Mouse (Mus musculus) stomach, postnatal 0 days (tissue): ENCODE measurements around the gene Bahd1. TPM values are rescaled to one million over a fixed set of nuclear protein-coding genes. Genes with fewer than 3 reads are reported as not detected.

Source experiments
- ATAC-seq: fragments of 200-750 bp; cut with Nextera tagmentation; 2 replicates; pipeline ENCODE4 v1.8.0; 2017; ENCODE audit not compliant: low FRiP score, low TSS enrichment
- DNase-seq: peaks from one replicate; pipeline ENCODE4 v3.0.0-alpha.2; 2016; ENCODE audit warnings: low spot score
- H3K27ac ChIP-seq: fragments of 300-500 bp; sonication (generic); replicated peaks from 2 replicates; pipeline ENCODE4 v1.5.1; 2014; ENCODE audit warnings: mild to moderate bottlenecking, control low read depth
- H3K27me3 ChIP-seq: fragments of 300-500 bp; sonication (generic); 2 replicates; pipeline ENCODE4 v1.6.1; 2014; ENCODE audit warnings: low read length; ENCODE audit not compliant: control insufficient read depth, insufficient read depth
- H3K36me3 ChIP-seq: fragments of 300-500 bp; sonication (generic); 2 replicates; pipeline ENCODE4 v1.6.1; 2014; ENCODE audit warnings: low read length, mixed read lengths; ENCODE audit not compliant: control insufficient read depth, insufficient read depth
- H3K4me1 ChIP-seq: fragments of 300-500 bp; sonication (generic); replicated peaks from 2 replicates; pipeline ENCODE4 v1.6.1; 2014; ENCODE audit warnings: antibody characterized with exemption; ENCODE audit not compliant: control insufficient read depth, insufficient read depth
- H3K4me2 ChIP-seq: fragments of 300-500 bp; sonication (generic); replicated peaks from 2 replicates; pipeline ENCODE4 v1.6.1; 2014; ENCODE audit warnings: low read depth, mild to moderate bottlenecking, control low read depth, moderate library complexity
- H3K4me3 ChIP-seq: fragments of 300-500 bp; sonication (generic); 2 replicates; pipeline ENCODE4 v1.5.1; 2014; ENCODE audit warnings: low read depth, low read length, control low read depth
- H3K9ac ChIP-seq: fragments of 300-500 bp; sonication (generic); 2 replicates; pipeline ENCODE4 v1.6.1; 2014; ENCODE audit warnings: mild to moderate bottlenecking, low read length, control low read depth, mixed read lengths
- H3K9me3 ChIP-seq: fragments of 300-500 bp; sonication (generic); 2 replicates; pipeline ENCODE4 v1.6.1; 2016; ENCODE audit warnings: low read length; ENCODE audit not compliant: control insufficient read depth
- CTCF ChIP-seq: IDR thresholded peaks from 2 replicates; pipeline ENCODE4 v1.5.1; 2016; ENCODE audit warnings: antibody characterized with exemption, low read depth, mild to moderate bottlenecking, moderate library complexity
- EP300 ChIP-seq: optimal IDR thresholded peaks from 2 replicates; pipeline ENCODE3; 2016; ENCODE audit warnings: antibody characterized with exemption
- WGBS: fragments of 180-500 bp; shearing (Covaris S2); extraction: QIAGEN DNeasy Blood & Tissue Kit; methylation state at CpG from one replicate; pipeline ENCODE4 v1.1.7; 2014; 5-methylcytosine and 5-hydroxymethylcytosine counted together
- polyA plus RNA-seq: library from polyadenylated mRNA; unstranded; fragments of >200 nt; fragmentation: Nextera tagmentation; extraction: Ambion mirVana; gene quantifications from 2 replicates; pipeline ENCODE4 v1.2.1, GENCODE M21; 2015

Gene Bahd1
- polyA plus RNA-seq, 1 experiment from 2014 or later, result 3.7 TPM

DNA sequence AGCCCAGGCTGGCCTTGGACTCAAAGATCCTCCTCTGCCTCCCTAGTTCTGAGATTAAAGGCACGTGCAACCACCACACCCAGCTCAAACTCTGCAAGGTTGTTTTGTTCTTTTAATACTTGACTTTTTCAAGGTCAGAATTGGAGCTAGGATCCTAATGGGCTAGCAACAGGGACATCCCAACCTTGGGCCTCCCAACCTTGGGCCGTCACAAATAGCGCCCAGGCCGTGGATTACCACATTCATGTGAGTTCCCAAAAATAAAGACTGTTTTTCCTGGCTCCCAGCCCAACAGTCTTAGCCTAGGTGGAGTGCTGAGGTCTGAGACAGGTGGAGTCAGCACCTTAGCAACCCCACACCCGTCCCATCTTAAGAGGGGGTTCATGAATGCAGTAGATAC lies 18.2 kb upstream of the Bahd1 start:
- ATAC-seq, result no peak
- Histone ChIP-seq H3K27me3 (no peaks in the 10 kb centered on the region), H3K27ac (no peak overlapping the region), H3K9me3 (no peaks in the 10 kb centered on the region), H3K9ac (no peak overlapping the region), H3K36me3 (no peaks in the 10 kb centered on the region), H3K4me2 (no peak overlapping the region), H3K4me3 (no peak overlapping the region), H3K4me1 (no peaks in the 10 kb centered on the region)
- no peak for TF ChIP-seq CTCF
- no peak for TF ChIP-seq EP300
- no peak for DNase-seq
- WGBS, result 69% methylated on average over 5 of the region's 5 CpGs

DNA sequence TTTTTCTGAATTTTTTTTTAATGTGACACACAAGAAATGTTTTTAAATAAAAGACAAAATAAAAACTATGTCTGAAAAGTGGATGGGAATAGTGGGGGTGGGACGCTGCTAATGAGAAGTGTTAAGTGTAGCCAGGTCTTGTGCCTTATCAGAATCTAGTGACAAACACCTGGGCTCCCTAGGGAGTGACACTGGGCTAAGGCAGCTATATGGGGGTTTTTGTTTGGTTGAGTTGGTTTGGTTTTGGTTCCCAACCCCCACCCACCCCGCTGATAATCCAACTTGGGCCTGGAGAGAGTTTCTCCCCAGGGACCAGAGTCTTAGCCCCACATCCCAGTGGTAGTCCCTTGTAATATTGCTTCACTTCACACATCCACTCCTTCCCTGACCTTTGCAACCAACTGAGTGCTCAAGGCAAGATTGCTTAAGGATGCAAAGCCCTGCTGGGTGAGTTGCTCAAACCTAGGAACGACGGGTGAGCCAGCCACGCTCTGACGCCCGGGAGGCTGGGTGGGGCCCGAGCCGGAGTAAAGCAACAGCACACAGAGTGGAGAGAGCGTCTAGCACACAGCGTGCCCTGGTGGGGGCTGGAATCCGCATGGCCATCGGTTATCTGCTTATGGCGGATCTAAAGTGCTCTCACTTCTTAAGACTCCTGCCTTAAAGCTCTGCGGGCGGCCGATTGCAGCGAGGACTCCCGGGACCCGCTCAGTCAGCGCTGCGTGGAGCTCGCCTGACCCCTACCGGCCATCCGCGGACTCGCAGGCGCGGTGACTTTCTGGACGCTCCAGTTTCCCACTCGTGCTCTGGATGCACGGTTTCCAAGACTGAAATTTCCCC lies 17.1 kb upstream of the Bahd1 start:
- no peaks in the 10 kb centered on the region for H3K9me3 ChIP-seq
- 0 out of 2 replicates have a peak overlapping the region, but pooled peaks have one; percentile 35 for H3K27ac ChIP-seq
- no peaks in the 10 kb centered on the region for H3K27me3 ChIP-seq
- ATAC-seq (peak; percentile 87), DNase-seq (peak; percentile 86)
- no peak for TF ChIP-seq EP300
- peak; percentile 99 for TF ChIP-seq CTCF
- 4% methylated on average over 32 of the region's 32 CpGs for WGBS
- H3K4me3 ChIP-seq, result peak overlapping the region; percentile 36; the same call in 1 of the 2 replicates
- H3K4me1 ChIP-seq, result no peaks in the 10 kb centered on the region
- H3K4me2 ChIP-seq, result peak overlapping the region; percentile 69
- no peaks in the 10 kb centered on the region for H3K36me3 ChIP-seq
- peak overlapping the region; percentile 55; the same call in 1 of the 2 replicates for H3K9ac ChIP-seq

DNA sequence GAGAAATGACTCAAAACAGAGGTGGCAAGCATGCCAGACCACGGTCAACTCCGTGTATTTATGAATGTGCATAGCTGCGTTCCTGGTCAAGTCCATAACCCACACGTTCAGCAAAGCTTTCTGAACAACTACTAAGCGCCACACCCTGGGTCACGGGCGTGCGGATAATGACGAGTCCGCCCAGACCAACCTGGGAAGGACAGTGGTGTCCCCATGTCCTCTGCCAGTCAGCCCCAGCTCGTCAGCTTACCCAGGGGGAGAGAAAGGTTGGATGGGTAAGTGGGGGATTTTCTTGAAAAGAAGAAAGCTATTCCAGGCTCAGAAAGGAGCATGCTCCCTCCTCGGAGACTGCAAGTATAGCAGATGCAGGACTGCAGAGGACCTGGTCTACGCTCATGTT lies 12.7 kb upstream of the Bahd1 start:
- H3K9ac ChIP-seq, result no peak overlapping the region
- no peaks in the 10 kb centered on the region for H3K9me3 ChIP-seq
- no peak for DNase-seq
- H3K27me3 ChIP-seq, result no peaks in the 10 kb centered on the region; the same call in 1 of the 2 replicates
- H3K27ac ChIP-seq, result no peak overlapping the region
- WGBS, result 53% methylated on average over 13 of the region's 13 CpGs
- H3K4me3 ChIP-seq, result no peak overlapping the region
- TF ChIP-seq CTCF, result no peak
- TF ChIP-seq EP300, result no peak
- ATAC-seq, result no peak
- H3K4me2 ChIP-seq, result no peak overlapping the region
- no peaks in the 10 kb centered on the region for H3K36me3 ChIP-seq
- H3K4me1 ChIP-seq, result no peaks in the 10 kb centered on the region

DNA sequence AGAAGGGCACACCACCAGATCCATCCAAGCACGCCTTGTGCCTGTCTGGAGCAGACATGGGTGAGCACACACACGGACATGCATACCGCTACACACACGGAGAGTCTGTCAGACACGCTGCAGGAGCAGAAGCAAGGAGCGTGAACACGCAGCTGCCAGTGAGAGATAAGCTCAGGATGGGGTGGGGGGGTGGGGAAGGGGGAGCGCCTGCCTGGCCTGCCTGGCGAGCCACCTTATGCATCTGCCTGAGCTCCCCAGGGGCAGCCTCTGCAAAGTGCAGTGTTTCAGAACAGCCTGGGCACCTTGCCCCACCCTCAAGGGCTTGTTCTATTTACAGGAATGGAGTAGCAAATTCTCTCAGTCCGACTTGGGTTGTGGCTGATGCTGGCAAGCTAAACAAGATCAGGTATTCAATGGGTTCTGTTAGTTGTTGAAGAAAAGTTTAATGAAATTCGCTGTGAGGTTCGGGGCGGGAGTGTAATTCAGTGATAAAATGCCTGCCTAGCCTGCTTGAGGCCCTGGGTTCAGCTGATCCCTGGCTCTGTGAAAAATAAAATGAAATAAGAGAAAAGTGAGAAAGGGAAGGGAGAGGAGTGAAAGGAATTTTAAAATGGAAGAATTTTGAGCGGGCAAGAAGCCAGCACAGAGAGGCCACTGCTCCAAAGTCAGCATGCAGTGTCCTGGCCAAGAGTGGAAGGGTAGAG lies 12.2 kb upstream of the Bahd1 start:
- Histone ChIP-seq H3K4me2 (no peak overlapping the region), H3K9ac (no peak overlapping the region), H3K27ac (no peak overlapping the region), H3K4me1 (no peaks in the 10 kb centered on the region), H3K9me3 (no peaks in the 10 kb centered on the region), H3K27me3 (no peaks in the 10 kb centered on the region; the same call in 1 of the 2 replicates), H3K36me3 (no peaks in the 10 kb centered on the region), H3K4me3 (no peak overlapping the region)
- DNase-seq (peak; percentile 27), ATAC-seq (no peak)
- WGBS, result 22% methylated on average over 14 of the region's 14 CpGs
- TF ChIP-seq CTCF (no peak), EP300 (no peak)

DNA sequence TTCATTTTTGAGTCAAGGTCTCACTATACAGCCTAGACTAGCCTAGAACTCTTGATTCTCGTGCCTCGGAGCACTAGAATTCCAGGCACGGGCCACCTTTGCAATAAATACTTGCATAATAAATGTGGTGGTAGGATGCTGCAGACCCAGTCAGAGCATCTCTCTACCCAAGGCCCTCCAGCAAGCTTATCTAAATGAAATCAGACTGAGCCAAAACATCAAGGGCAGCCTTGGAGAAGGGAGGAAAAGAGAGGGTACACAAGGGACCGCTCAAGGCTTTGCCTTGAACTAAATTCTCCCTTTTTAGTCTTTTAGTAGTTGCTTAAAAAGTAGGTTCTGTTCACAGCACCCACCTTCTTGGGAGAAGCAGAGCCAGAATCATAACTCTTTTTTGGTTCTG lies 9.0 kb upstream of the Bahd1 start:
- ATAC-seq (no peak), DNase-seq (no peak)
- TF ChIP-seq EP300, result no peak
- no peak for TF ChIP-seq CTCF
- no peaks in the 10 kb centered on the region for H3K4me1 ChIP-seq
- no peak overlapping the region for H3K9ac ChIP-seq
- 84% methylated on average over 4 of the region's 4 CpGs for WGBS
- no peaks in the 10 kb centered on the region; the same call in none of the 2 replicates for H3K27me3 ChIP-seq
- H3K4me3 ChIP-seq, result no peak overlapping the region
- no peak overlapping the region for H3K4me2 ChIP-seq
- no peak overlapping the region for H3K27ac ChIP-seq
- no peaks in the 10 kb centered on the region for H3K36me3 ChIP-seq
- H3K9me3 ChIP-seq, result no peaks in the 10 kb centered on the region
